Mouse (Mus musculus) erythroblast, adult 5-6 weeks (primary cell): Measurements from ENCODE around the gene Dmd. TPM values are rescaled to one million over a fixed set of nuclear protein-coding genes. Genes with fewer than 3 reads are reported as not detected.
"Not testable (repeated sequence)": the region's sequence is repeated elsewhere in the genome, so short reads cannot be mapped to it uniquely, and the experiment has no call there.

ENCODE experiments used
- ATAC-seq: replicated peaks from 2 replicates; pipeline ENCODE4 v1.8.0; 2016; ENCODE audit warnings: moderate number of reproducible peaks, mild to moderate bottlenecking, moderate TSS enrichment, inconsistent platforms; ENCODE audit not compliant: poor library complexity, low FRiP score, severe bottlenecking
- total RNA-seq, 2 experiments: library from RNA; stranded (forward) in 1 of 2; stranded (reverse) in 1 of 2; fragments of 150-400 nt in 1 of 2; fragments of 200-764, 138-1000 nt in 1 of 2; gene quantifications; 2 replicates each; pipeline versions ENCODE4 v1.2.3 to v1.2.4; 2015 to 2017; ENCODE audit warnings: low replicate concordance in 2 of 2

Dmd gene
- total RNA-seq (2015; ENCODE audit: low replicate concordance) (1.0 TPM in 1 of 2 replicates, not detected in the other), total RNA-seq (2017; ENCODE audit: low replicate concordance) (0.98 TPM in 1 of 2 replicates, not detected in the other)

- no peak for ATAC-seq
Observed at GRCm38 (mm10) chrX:82948630-82949029, at the start of gene Dmd. TSS of gene Dmd (plus strand) at chrX:82948870.

GRCm38 (mm10) chrX:82901515-82901914 is 47.2 kb upstream of the Dmd start:
- no peak for ATAC-seq

DNA sequence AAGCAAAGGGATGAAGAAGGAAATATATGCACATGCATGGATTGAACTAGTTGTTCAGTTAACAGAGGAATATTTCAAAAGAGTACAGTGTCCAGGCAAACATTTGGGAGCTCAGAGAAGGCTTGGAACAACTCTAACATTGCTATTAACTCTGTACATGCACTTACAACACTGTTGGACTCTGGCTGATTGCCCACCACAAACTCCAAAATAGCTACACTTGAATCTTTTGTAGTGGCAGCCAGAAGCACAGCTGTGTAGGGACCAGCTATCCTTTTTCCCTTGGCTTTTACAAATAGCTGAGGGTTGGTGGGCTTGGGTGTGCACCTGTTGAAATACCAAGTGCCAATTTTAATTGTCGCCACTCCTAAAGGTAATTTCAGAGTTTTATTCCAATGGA is 39.0 kb downstream of the Dmd start:
- ATAC-seq = no peak

DNA sequence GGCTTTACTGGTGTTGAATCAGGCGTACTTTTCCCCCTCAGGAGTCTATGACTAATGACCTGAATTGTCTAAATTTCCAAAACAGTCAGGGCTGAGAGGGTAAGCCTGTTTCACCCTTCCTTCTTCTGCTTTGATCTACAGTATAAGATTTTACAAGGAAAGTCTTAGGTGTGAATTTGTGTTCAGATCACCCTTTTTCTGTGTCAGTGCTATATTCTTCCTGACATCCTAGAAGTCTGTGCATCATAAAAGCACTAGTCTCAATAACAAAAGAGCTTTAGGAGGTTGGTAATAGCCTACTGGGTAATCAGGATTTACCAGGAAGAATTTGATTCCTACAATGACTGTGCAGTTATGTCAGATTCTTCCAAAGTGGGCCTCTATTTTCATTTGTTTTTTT is 101.5 kb downstream of the Dmd start:
- no peak for ATAC-seq

GRCm38 (mm10) chrX:83116171-83116876 is 167.7 kb downstream of the Dmd start:
- ATAC-seq = no peak

DNA sequence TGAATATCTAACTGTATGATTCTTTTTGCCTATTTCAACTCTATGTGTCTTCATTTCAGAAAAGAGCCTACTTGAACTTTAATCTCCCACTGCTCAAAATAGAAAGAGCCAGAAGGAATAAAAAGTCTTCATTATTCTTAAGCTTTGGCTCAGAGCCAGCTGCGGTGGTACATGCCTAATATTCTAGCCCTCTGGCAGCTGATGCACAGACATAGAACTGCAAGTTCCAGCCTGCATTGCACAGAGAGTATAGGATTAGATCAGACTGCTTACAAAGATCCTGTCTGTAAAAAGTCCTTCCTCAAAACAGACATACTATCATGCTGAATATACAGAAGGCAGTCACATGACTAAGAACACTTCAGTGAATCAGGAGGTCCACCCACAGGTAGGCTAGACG is 168.5 kb downstream of the Dmd start:
- no peak for ATAC-seq

GRCm38 (mm10) chrX:83220563-83220962 is 271.9 kb downstream of the Dmd start:
- ATAC-seq = no peak

DNA sequence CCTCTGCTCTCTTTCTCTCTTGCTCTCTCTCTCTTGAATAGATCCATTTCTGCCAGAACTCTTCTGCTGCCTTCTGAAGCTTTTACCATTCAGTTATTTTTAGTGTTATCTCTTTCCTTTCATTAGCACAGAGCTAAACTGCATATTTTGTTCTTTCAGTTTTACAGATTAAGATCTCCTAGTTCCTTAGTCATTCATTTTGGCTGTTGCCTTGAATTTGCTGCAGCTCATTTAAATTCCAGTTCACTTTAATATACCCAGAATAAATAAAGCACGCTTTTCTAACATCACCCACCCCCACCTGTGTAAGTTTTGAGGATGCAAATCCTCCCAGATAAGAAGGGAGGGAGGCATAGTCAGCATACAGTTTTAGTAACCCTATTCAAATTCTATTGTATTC is 272.4 kb downstream of the Dmd start:
- ATAC-seq = no peak

DNA sequence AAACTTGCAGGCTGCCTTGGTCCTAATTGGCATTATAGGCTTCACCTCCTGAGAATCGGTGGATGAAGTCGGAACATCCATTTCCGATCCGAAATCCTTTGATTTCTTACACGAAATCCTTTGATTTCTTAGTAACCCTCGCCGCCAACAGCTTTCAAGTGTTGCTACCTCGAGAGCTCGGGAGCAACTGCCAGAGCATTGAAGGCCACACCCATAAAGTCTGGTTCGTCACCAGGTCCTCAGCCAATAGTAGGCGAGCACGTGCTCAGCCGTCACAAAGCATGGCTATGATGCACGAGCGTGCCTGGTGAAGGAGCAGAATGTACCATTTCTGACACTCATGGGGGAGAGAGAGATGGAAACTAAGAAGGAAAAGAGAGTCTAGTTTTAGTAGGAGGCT is 538.9 kb downstream of the Dmd start, which contains the start of gene Tsga8:
TSS of gene Tsga8 (minus strand) at position 327 of the 400 bp plus-strand sequence.
- ATAC-seq = no peak

- no peak for ATAC-seq
Observed at GRCm38 (mm10) chrX:83674998-83675397, 726.3 kb downstream of the Dmd start.

- no peak for ATAC-seq
Observed at GRCm38 (mm10) chrX:83686547-83686946, 737.9 kb downstream of the Dmd start.

DNA sequence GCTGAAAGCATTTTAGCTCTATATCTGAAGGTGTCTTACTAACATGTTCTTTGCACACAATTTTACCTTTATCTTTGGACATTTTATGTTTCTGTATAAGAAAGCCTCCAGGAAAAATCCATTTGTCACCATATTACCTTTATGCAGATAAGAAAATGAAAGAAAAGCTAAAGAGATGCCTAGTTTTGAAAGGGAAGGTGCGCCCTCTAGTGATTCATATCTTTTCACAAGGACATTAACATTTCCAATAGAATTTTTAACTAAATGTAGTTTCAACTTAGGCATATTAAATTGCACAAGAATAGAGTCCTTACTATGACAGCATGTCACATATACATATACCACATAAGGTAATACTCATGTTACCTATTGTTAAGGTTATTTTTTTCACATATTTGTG is 791.9 kb downstream of the Dmd start:
- ATAC-seq = no peak

DNA sequence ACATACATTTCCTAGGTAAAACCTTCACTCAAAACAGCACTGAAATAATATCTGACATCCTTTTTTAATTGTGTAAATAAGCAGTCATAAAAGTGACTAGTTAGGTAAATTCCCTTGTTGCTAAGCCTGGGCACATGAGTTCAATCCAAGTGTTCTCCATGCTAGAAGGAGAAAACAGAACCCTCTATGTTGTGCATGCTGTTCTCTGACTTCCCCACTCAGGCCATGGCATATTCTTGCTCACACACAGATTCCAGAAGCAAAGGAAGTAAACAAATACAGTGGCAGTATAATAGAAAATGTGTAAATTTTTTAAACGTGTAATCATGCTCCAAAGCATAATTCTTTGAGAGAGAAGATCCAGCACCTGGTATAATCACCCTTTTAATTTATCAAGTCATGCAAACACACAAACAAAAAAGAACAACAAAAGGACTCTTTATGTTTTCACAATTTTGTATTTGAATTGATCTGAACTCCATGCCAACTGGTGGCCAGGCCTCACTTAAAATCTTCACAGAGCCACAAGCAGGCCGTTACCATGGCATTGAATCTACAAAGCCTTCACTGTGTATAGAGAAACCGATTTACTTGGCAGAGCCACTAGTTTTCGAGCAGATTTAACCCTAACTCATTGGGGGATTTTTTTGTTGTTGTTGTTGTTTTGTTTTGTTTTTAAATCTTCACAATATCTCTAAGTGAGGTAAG is 797.8 kb downstream of the Dmd start:
- no peak for ATAC-seq

- ATAC-seq = no peak
Observed at GRCm38 (mm10) chrX:83787406-83787805, 838.7 kb downstream of the Dmd start.

GRCm38 (mm10) chrX:83867469-83867868 is 918.8 kb downstream of the Dmd start:
- not testable (repeated sequence) for ATAC-seq

DNA sequence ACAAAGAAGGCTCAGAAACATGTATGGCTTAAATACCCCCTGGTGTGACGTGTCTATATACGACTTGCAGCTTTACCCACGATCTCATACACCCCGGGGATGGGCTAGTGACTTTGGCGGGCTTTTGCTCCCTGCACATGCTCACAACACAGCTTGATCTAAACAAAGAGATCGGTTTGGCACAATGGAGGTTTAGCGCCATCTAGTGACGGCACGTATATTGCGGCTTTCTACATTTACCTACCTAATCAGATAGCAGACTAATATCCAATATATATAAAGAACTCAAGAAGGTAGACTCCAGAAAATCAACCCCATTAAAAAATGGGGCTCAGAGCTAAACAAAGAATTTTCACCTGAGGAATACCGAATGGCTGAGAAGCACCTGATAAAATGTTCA is 926.7 kb downstream of the Dmd start:
- not testable (repeated sequence) for ATAC-seq

- no peak for ATAC-seq
Observed at GRCm38 (mm10) chrX:83975895-83976294, 1027.2 kb downstream of the Dmd start.

- no peak for ATAC-seq
Observed at GRCm38 (mm10) chrX:84001294-84001693, 1052.6 kb downstream of the Dmd start.

- ATAC-seq = not testable (repeated sequence)
Observed at GRCm38 (mm10) chrX:84062431-84062830, 1113.8 kb downstream of the Dmd start.

DNA sequence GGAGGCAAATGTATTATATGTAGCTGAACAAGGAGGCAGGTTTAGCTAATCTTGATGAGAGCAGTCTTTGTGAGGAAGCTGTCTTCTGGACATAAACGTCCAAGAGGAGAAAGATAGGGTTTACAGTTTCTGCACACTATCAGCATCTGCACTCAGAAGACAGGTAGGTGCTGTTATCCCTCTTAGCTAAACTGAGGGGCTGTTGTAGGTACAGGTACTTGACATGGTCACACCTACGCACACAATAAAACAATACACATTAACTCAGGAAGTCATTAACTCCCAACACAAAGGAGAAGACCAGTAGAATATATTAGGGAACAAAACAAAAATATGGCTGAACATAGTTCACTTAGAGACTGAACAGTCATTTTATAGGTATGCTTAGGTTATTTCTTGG is 1217.2 kb downstream of the Dmd start:
- ATAC-seq = no peak

DNA sequence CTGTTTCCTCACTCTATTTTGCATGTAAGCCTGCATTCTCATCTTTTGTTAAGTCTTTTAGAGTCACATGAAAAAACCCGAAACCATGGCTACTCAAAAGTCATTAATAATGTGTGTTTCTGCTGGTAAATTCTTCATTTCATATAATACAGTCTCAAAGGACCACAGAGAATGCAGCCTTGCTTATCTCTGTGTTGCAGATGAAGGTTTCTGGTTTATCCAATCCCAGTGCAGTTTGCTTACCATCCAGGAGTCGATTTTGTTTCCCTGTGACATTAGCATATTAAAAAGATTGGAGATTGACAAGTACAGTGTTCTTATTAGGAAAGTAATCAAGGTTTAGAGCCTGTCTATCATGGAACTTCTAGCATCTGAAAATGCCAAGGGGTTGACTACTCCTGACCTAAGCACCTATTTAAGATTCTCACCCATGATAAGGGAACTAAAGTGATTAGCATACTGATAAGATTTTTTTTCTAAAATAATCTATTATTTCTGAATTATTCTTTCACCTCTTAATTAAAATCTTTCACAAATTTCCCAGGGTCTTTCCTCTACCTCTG is 1292.7 kb downstream of the Dmd start:
- ATAC-seq = no peak
